Mouse (Mus musculus) gastrocnemius, adult 2 months (tissue): ENCODE data around the gene Arhgef15. TPM values are rescaled to one million over a fixed set of nuclear protein-coding genes. Genes with fewer than 3 reads are reported as not detected.

Experiments
- DNase-seq: peaks from one replicate; pipeline ENCODE4 v3.0.0; 2022
- H3K27ac ChIP-seq: fragments of 200-600 bp; 2 replicates; pipeline ENCODE4 v1.8.1; 2022; ENCODE audit warnings: mild to moderate bottlenecking
- H3K4me3 ChIP-seq: fragments of 200-600 bp; 2 replicates; pipeline ENCODE4 v1.8.1; 2022; ENCODE audit warnings: mild to moderate bottlenecking, moderate library complexity
- CTCF ChIP-seq: fragments of 200-600 bp; IDR thresholded peaks from 2 replicates; pipeline ENCODE4 v1.8.1; 2022; ENCODE audit warnings: antibody characterized with exemption, mild to moderate bottlenecking, moderate library complexity
- intact Hi-C: fragments of 180-260 bp; cut with DNase I; formaldehyde crosslinking; loops from one replicate; pipeline ENCODE4 v1.15.1; 2025
- total RNA-seq, 2 experiments: library from RNA; stranded (reverse); gene quantifications; 2 replicates each; pipeline ENCODE4 v1.2.3; 2021

Gene Arhgef15
- total RNA-seq, 2 experiments from 2014 or later = 5.9 to 9.7 TPM

DNA sequence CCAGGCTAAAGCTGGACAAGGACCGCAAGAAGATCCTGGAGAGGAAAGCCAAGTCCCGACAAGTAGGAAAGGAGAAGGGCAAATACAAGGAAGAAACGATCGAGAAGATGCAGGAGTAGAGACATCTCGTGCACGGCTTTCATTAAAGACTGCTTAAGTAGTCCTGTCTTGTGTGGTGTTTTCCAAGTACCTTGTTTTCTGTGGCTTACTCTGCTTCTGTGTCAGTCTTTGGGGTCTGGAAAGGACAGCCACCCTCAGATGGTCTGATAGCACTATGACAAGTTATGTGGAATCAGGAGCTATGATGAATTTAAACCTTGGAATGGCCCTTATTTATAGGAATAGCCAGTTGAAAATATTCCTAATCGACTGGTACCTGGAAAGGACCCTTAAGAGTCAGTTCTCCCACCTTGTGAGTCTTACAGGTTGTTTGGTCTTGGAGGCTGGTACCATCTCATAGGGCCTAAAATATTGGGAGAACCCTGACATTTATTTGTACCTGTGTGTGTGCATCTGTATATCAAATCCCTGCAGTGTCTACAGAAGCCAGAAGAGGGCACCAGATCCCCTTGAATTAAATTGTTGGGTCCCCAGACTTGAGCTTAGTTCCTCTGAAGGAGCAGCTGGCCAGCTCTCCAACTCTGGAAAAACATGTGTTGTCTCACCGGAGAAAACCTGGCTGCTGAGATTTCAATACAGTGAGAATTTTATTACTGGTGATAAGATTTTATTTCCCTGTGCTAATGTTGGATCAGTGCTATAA, 52.7 kb downstream of the Arhgef15 start:
- peak overlapping the region; percentile 64 for H3K27ac ChIP-seq
- intact Hi-C loops = loop anchor here (2.0 to 5.0 kb wide), 2 partner anchors 78 to 133 kb away; no protein-coding TSS in a partner anchor
- DNase-seq = peak; percentile 77
- H3K4me3 ChIP-seq = no peak overlapping the region; the same call in 1 of the 2 replicates
- peak; percentile 90 for TF ChIP-seq CTCF

DNA sequence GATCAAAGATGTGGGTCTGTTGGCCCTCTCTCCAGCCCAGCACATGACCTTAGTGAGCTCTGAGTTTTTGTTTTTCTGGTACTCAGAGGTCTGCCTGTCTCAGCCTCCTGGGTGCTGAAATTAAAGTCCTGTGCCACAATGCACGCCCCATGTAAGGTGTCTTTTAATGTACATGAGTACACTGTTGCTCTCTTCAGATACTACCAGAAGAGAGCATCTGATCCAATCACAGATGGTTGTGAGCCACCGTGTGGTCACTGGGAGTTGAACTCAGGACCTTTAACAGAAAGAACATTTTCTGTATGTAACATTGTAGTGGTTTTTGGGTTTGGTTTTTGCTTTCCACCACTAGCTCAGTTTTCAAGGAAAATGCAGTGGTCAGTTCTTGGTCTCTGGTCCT, 53.5 kb downstream of the Arhgef15 start:
- DNase-seq = no peak
- no peak for TF ChIP-seq CTCF
- Histone ChIP-seq H3K4me3 (no peak overlapping the region), H3K27ac (no peak overlapping the region)
- intact Hi-C loops = loop anchor here (2.0 to 5.0 kb wide), 2 partner anchors 79 to 134 kb away; no protein-coding TSS in a partner anchor

DNA sequence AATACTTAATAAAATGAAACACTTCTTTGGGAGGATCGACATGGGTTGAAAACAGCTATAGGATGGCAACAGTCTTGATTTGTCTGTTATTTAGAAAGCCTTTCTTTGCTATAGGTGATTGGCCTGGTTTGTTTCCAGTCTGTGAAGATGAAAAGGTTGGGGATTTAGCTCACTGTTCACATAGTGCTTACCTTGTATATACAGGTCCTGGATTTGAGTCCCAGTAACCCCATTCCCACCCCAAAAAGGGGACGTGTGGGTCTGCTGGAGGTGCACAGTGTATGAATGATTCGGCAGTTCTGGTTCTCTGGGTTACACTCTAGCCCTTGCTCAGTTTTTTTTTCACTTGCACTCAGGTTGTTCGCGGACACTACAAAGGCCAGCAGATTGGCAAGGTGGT, 54.5 kb downstream of the Arhgef15 start:
- Histone ChIP-seq H3K27ac (peak overlapping the region; percentile 93; the same call in 1 of the 2 replicates), H3K4me3 (peak overlapping the region; percentile 80)
- intact Hi-C loops = loop anchor here (5.0 kb wide), 1 partner anchor 134 kb away; no protein-coding TSS in a partner anchor
- DNase-seq = no peak
- no peak for TF ChIP-seq CTCF

DNA sequence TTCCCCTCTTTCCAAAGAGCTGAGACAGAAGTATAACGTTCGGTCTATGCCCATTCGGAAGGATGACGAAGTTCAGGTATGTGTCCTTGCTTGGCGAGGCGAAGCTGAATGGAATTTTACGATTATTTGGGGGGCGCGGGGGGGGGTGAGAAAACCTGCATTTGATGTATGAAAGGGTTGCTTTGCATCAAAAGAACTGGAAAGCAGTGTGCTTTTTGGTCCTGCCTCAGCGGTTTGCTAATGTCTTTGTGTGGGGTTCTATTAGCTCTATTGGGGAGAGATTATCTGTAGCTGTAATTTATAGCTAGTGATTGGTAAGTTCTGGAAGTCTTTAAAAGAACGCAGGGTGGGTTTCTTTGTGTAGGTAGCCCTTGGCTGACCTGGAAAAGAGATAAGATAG, 54.9 kb downstream of the Arhgef15 start:
- intact Hi-C loops = loop anchor here (5.0 kb wide), 1 partner anchor 135 kb away; no protein-coding TSS in a partner anchor
- Histone ChIP-seq H3K4me3 (peak overlapping the region; percentile 80), H3K27ac (peak overlapping the region; percentile 93)
- no peak for TF ChIP-seq CTCF
- DNase-seq = no peak

DNA sequence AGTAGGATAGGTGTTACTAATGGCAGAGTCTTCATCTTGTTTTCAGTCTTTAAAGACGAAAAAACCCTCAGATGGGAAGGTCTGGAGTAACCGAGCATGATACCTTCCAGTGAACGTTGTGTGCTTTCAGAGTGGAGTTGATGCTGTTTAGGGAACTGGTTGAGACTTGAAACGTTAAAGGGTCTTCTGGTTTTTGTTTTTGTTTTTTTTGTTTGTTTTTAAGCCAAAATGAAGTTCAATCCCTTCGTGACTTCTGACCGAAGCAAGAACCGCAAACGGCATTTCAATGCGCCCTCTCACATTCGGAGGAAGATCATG, 55.3 kb downstream of the Arhgef15 start:
- no peak for DNase-seq
- H3K4me3 ChIP-seq = peak overlapping the region; percentile 80
- intact Hi-C loops = loop anchor here (5.0 kb wide), 1 partner anchor 135 kb away; no protein-coding TSS in a partner anchor
- TF ChIP-seq CTCF = no peak
- peak overlapping the region; percentile 93 for H3K27ac ChIP-seq

DNA sequence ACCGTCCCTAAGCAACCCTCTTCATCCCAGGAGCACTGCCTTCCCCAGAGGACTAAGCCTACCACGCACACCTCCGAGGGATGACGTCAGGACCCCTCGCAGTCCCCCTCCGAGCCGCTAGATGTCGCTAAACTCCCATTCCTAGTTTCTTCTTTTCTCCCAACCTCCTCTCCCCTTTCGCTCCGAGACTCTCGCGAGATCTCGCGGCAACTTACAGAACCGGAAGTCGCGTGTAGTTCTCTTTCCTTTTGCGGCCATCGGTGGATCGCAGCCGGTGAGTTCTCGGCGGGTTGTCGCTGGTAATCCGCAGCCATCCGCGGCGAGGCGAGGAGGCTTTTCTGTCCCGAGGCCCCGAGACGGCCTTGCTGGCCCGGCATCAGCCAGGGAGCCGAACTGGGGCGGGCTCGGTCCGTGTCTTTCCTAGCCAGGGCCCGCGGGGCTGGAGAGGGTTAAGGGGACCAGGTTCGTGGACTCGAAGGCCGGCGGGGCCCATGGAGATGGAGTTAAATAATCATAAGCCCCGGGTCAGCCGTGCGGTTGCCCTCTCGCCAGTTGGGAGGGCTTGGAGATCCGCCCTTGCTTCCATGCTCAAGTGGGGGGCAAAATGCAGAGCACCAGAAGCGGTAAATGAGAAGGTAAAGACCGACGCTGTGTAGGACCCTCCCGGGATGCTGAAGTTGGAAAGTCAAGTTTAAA, 55.8 kb downstream of the Arhgef15 start, which contains the start of gene Rpl26:
Gene Rpl26 (plus strand): TSS at position 233 of the 696 bp plus-strand sequence.
- TF ChIP-seq CTCF = no peak; the same call in 1 of the 2 replicates
- peak within 1 kb of the TSS; percentile 93 for H3K27ac ChIP-seq
- peak within 1 kb of the TSS; percentile 80 for H3K4me3 ChIP-seq
- intact Hi-C loops = loop anchor here (5.0 kb wide), 1 partner anchor 136 kb away; no protein-coding TSS in a partner anchor
- peak; percentile 98 for DNase-seq

DNA sequence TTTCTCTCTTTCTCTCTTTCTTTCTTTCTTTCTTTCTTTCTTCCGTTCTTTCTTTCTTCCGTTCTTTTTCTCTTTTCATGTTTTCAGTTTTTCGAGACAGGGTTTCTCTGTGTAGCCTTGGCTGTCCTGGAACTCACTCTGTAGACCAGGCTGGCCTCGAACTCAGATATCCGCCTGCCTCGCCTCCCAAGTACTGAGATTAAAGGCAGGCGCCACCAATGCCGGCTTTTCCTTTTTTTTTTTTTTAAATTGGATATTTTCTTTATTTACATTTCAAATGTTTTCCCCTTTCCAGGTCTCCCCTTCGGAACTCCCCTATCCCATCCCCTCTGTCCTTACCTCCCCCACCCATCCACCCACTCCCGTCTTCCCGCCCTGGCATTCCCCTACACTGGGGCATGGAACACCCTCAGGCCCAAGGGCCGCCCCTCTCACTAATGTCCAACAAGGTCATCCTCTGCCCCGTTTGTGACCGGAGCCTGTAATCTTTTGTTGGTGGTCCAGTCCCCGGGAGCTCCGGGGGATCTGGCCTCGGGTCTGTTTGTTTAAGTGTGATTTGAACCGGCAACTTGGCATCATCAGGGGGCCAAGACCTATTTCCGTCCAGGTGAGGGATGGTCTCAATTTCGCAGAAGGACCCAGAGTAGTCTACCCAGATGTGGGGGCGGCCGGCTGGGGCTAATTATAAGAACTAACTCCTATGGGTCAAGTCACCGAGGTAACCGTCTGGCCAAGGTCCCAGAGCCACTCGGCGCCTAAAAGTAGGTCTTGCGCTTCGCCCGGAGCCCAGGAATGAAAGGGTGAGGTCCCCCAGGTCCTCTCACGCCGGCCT, 56.5 kb downstream of the Arhgef15 start:
- H3K4me3 ChIP-seq = peak overlapping the region; percentile 80
- intact Hi-C loops = loop anchor here (5.0 kb wide), 1 partner anchor 137 kb away; no protein-coding TSS in a partner anchor
- no peak for DNase-seq
- TF ChIP-seq CTCF = no peak
- peak overlapping the region; percentile 93 for H3K27ac ChIP-seq

DNA sequence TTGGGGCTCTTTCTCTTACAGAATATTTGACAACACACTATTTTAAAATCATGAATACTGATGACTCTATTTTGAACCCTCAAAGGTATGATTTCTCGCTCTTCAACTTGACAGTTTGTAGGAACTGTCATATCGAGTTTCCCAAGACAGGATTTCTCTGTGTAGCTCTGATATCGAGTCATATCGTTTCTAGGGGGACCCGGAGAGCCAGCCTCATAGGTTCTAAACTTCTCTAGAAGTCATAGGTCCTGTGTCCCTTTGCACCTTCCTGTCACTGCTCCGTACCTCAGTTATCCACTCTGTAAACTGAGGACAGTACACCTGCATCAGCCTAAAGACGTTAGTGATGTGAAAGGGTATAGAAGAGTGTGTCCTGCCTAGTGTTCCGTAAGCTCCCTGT, 57.5 kb downstream of the Arhgef15 start:
- no peak for TF ChIP-seq CTCF
- intact Hi-C loops = loop anchor here (5.0 kb wide), 1 partner anchor 137 kb away; no protein-coding TSS in a partner anchor

DNA sequence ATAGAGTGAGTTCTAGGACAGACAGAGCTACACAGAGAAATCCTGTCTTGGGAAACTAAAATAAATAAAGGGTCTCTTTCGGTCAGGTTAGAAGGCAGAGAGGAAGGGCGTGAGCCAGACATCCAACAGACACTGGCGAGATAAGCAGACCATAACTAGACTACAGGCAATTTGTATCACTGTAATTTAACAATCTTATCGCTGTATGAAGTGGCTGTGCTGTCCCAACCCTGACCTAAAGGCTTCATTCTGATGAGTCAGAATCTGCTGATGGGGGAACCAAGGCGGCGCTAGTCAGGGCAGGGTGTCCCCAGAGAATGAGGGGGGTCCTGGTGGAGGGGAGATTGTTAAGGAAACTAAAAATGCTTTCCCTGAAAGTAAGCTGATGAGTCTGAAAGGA, 58.5 kb downstream of the Arhgef15 start:
- Histone ChIP-seq H3K4me3 (no peak overlapping the region), H3K27ac (no peak overlapping the region)
- TF ChIP-seq CTCF = no peak
- intact Hi-C loops = no loop called here
- no peak for DNase-seq

More for the DNA sequence above, 57.5 kb downstream of the Arhgef15 start:
- H3K27ac ChIP-seq = no peak overlapping the region
- DNase-seq = no peak
- H3K4me3 ChIP-seq = no peak overlapping the region

DNA sequence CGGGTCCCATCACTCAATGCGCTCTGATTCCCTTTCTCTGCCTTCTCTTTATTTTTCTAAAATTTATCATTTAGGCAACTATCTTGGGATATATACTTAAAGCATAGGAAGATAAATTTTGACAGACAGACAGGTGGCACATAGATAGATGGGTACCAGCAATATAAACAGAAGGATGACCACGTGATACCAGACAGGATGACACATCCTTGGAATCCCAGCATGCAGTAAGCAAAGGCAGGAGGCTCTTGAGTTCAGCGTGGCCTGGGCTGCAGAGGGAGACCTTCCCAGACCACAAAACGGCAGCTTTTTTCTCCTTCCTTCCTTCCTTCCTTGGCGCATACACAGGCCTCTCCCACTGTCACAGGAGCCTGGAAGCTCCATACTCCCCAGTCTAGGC, 59.4 kb downstream of the Arhgef15 start:
- DNase-seq = no peak
- no peak overlapping the region for H3K27ac ChIP-seq
- intact Hi-C loops = no loop called here
- no peak for TF ChIP-seq CTCF
- H3K4me3 ChIP-seq = no peak overlapping the region

DNA sequence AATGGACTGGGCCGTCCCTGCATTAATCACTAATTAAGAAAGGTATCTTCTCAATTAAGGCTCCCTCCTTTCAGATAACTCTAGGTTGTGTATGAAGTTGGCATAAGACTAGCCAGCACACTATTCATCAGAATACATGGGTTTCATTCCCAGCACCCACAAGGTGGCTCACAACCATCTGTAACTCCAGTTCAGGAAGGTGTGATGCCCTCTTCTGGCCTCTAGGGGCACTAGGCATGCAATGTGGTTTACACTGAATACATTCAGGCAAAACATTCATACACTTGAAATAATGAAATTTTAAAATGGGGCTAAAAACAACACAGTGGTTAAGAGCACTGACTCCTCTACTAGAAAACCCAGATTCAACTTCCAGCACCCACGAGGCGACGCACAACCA, 60.2 kb downstream of the Arhgef15 start:
- Histone ChIP-seq H3K4me3 (no peak overlapping the region), H3K27ac (no peak overlapping the region)
- peak; percentile 37 for DNase-seq
- peak; percentile 80 for TF ChIP-seq CTCF
- intact Hi-C loops = no loop called here

DNA sequence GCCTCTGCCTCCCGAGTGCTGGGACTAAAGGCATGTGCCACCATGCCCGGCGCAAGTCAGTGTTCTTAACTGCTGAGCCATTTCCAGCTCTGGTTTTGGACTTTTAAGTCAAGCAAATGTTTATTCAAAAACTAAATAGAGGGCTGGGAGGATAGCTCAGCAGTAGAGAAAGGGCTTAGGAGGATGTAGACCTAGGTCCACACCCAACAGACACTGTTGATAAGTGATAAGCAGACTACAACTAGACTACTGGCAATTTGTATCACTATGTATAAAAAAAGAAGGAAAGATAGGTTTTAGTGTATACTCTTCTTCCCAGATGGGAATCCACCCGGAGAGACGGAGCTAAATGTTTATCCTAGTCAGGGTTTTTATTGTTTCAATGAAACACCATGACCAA, 61.0 kb downstream of the Arhgef15 start:
- TF ChIP-seq CTCF = no peak
- H3K4me3 ChIP-seq = no peak overlapping the region
- DNase-seq = no peak
- intact Hi-C loops = no loop called here
- H3K27ac ChIP-seq = no peak overlapping the region
